ENCODE assay signal across 8 mouse cellular contexts in the genomic region with DNA sequence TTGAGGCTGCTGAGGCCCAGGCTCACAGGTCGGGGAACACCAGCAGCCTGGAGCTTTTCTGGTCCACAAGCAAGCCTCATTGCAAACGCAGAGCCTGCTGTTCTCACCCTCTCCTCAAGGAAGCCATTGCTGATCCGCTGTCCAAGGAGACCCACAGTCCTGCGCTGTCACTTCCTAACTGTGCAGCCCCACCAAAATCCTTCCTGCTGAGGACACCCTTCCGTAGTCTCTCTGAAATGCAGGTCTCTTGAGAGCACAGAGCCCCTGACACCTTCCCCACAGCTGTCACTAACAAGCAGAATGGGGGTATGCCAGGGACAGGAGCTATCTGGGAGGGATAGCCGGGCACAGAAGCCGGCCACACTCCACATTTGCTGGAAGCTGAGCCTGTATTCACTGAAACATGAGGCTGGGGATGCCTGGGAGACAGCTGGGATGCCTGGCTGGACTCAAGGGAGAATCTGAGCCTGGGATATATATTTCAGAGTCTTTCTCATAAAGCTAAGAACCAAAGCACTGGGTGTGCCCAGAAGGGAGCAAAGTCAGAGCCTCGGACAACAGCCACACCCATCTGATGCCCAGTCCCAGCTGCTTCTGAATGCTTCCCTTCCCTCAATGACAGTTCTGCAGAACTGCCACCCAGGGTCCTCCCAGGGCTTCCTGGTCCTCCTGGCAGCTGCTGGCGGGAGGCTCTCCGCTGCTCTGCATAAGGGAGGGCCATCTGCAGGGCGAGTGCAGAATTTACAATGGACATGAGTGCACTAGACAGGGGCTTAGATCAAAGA.
DNase-seq lines count a peak whose midpoint lies in the region; ATAC-seq and TF ChIP-seq lines count a peak whose summit lies in the region.

No protein-coding gene starts in this region.

- DNase-seq in cerebellum, adult 2 months = peak; percentile 24 to 34
- no peak for DNase-seq in cerebellum, adult 11-12 months
- peak; percentile 52 for DNase-seq in adrenal gland, postnatal 10 days
- peak; percentile 48 for DNase-seq in forebrain, postnatal 0 days
- peak; percentile 49 for DNase-seq in midbrain, embryonic 10.5 days (ENCODE audit: low spot score)
- no peak for DNase-seq in frontal cortex, adult 2 months (ENCODE audit: extremely low spot score in 1 of 2, low spot score in 1 of 2)

- TF ChIP-seq CTCF in cerebellum, adult 2 months (IDR thresholded peaks at IDR 0.05; ENCODE audit: borderline replicate concordance, insufficient read depth, low read depth, low read length) = peak; percentile 33; the same call in 1 of the 2 replicates
- peak; percentile 56 for TF ChIP-seq CTCF in forebrain, postnatal 0 days (IDR thresholded peaks at IDR 0.05; ENCODE audit: low read depth)

- no peaks in the 10 kb centered on the region; the same call in 1 of the 2 replicates for H3K4me1 ChIP-seq in cerebellum, adult 2 months (ENCODE audit: control insufficient read depth, insufficient read depth, low read length)
- H3K4me1 ChIP-seq in forebrain, postnatal 0 days (ENCODE audit: insufficient read depth) = peaks cover 22% of the 10 kb centered on the region; the same call in 1 of the 2 replicates
- peaks cover 38% of the 10 kb centered on the region for H3K4me1 ChIP-seq in kidney, embryonic 15.5 days
- peaks cover 43% of the 10 kb centered on the region for H3K4me1 ChIP-seq in midbrain, embryonic 10.5 days

- H3K27me3 ChIP-seq in cerebellum, adult 2 months (ENCODE audit: control insufficient read depth, insufficient read depth, low read length) = no peaks in the 10 kb centered on the region
- no peaks in the 10 kb centered on the region for H3K27me3 ChIP-seq in forebrain, postnatal 0 days (ENCODE audit: insufficient read depth, low read length)
- no peaks in the 10 kb centered on the region for H3K27me3 ChIP-seq in kidney, embryonic 15.5 days
- H3K27me3 ChIP-seq in midbrain, embryonic 10.5 days (ENCODE audit: low read depth, poor library complexity, severe bottlenecking) = peaks cover 16% of the 10 kb centered on the region

- no peak overlapping the region for H3K27ac ChIP-seq in cerebellum, adult 2 months (ENCODE audit: insufficient read depth, low read length)
- no peak overlapping the region for H3K27ac ChIP-seq in forebrain, postnatal 0 days (ENCODE audit: low read depth, low read length)
- peak overlapping the region; percentile 6; the same call in 1 of the 2 replicates for H3K27ac ChIP-seq in kidney, embryonic 15.5 days
- H3K27ac ChIP-seq in midbrain, embryonic 10.5 days (replicated peaks) = peak overlapping the region; percentile 65

- WGBS in cerebellum, adult 2 months = 74% methylated on average over 11 of the region's 11 CpGs
- WGBS in forebrain, postnatal 0 days = 40% methylated on average over 11 of the region's 11 CpGs
- 36% methylated on average over 11 of the region's 11 CpGs for WGBS in kidney, embryonic 15.5 days
- 45% methylated on average over 11 of the region's 11 CpGs for WGBS in midbrain, embryonic 10.5 days

- TF ChIP-seq POLR2A in cerebellum, adult 2 months (IDR thresholded peaks at IDR 0.05; ENCODE audit: borderline replicate concordance, insufficient read depth, low read length) = no peak

- peak; percentile 62 for ATAC-seq in forebrain, postnatal 0 days
- no peak; the same call in 1 of the 2 replicates for ATAC-seq in kidney, embryonic 15.5 days (replicated peaks; ENCODE audit: low FRiP score)
- ATAC-seq in CD4-positive, CD25-positive, alpha-beta regulatory T cell, adult 4 months = no peak

- no peak overlapping the region for H3K4me3 ChIP-seq in cerebellum, adult 2 months (replicated peaks; ENCODE audit: insufficient read depth, low read depth, low read length)
- H3K4me3 ChIP-seq in forebrain, postnatal 0 days (ENCODE audit: low read depth, low read length) = no peak overlapping the region
- no peak overlapping the region for H3K4me3 ChIP-seq in kidney, embryonic 15.5 days (replicated peaks)
- no peak overlapping the region for H3K4me3 ChIP-seq in midbrain, embryonic 10.5 days

- no peak overlapping the region for H3K4me2 ChIP-seq in forebrain, postnatal 0 days (ENCODE audit: low read depth)
- H3K4me2 ChIP-seq in kidney, embryonic 15.5 days = no peak overlapping the region

- no peaks in the 10 kb centered on the region for H3K36me3 ChIP-seq in forebrain, postnatal 0 days (ENCODE audit: insufficient read depth)
- H3K36me3 ChIP-seq in kidney, embryonic 15.5 days = no peaks in the 10 kb centered on the region
- H3K36me3 ChIP-seq in midbrain, embryonic 10.5 days = no peaks in the 10 kb centered on the region

- no peaks in the 10 kb centered on the region for H3K9me3 ChIP-seq in forebrain, postnatal 0 days (ENCODE audit: low read length)
- H3K9me3 ChIP-seq in kidney, embryonic 15.5 days (replicated peaks) = no peaks in the 10 kb centered on the region
- no peaks in the 10 kb centered on the region for H3K9me3 ChIP-seq in midbrain, embryonic 10.5 days (replicated peaks)

- H3K9ac ChIP-seq in forebrain, postnatal 0 days = no peak overlapping the region
- H3K9ac ChIP-seq in kidney, embryonic 15.5 days = no peak overlapping the region

Comparison
In these comparisons a context has a peak if more than half of its experiments do, and no peak if none do; other contexts are left out.
1. DNase-seq: peak in cerebellum, adult 2 months (2 of 2), adrenal gland, postnatal 10 days (single experiment), forebrain, postnatal 0 days (single experiment) and midbrain, embryonic 10.5 days (single experiment); none in cerebellum, adult 11-12 months (single experiment) and frontal cortex, adult 2 months (0 of 2).
2. H3K27ac ChIP-seq: peak in kidney, embryonic 15.5 days (single experiment) and midbrain, embryonic 10.5 days (single experiment); none in cerebellum, adult 2 months (single experiment) and forebrain, postnatal 0 days (single experiment).